Mouse (Mus musculus): ENCODE measurements around the gene Sema4c.
A peak's percentile ranks its signal among the peaks of the same experiment; 100 is the strongest.
"Not testable (repeated sequence)": the region's sequence is repeated elsewhere in the genome, so short reads cannot be mapped to it uniquely, and the experiment has no call there.

Gene Sema4c

DNA sequence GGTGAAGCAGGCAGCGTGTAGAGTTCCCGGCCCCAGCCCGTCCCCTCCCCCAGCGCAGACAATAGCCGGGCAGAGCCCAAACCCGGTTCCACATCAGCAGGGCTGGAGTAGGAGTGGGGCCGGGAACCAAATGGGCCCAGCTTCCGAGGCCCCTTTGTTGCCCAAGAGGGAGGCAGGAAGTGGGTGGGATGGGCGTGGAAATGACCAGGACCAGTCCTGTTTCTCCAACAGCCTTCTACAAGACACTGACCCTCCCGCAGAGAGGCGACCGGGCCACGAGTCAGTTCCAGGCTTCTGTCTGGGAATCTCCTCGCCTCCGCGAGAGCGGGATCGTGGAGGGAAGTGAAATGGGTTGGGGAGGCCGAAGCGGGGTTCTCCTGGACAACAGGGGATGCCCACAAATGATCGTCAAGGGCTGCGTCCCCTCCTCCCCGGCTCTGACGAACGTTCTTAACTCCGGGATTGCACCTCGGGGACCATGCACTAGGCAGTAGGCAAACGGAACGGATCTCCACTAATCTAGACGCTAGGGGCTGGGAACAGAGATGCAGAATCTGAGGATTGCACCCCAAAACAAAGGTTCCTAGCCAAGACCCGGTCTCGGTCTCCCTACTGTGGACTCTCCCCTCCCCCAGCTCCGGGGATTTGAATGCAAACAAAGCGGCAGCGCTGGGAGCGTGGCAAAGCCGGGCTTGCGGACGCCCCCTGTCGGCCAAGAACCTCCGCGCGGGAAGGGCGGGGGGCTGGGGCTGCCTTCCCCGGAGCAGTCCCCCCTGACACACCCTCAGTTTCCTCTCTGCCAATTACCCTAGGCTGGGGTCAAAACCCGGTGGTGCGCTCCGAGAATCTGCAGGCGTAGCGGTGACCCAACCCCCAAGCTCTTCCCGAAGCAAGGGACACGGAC, 1.3 kb downstream of the Sema4c start:
- DNase-seq (ENCODE audit: low spot score in 2 of 2) = peak; percentile 76 to 91

DNA sequence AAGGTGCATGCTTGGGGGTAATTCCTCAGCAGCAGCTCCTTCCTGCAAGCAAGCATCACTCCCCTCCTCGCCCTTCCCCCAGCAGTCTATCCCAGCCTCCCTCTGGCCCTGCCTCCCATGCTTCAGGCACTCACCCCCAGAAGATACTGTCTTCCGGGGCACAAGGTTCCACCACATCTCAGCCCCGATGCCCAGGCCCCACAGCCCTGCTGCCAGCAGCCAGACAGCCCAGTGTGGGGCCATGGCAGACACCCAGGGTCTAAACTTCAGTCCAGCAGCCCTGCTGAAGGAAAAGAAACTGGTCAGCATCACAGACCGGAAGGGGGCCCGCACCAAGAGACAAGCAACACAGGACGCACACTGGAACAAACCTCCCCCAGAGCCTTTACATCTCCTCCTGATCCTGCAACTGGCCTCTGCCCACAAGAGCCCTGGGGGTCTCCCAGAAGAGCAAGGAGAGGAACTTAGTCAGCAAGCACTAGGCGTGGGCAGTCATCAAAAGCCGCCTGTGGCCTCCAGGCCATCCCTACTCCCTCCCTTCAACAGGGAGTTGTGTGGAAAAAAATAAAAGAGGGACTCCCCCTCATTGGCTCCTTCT, 2.3 kb downstream of the Sema4c start:
- no peak for DNase-seq (ENCODE audit: low spot score in 2 of 2)

DNA sequence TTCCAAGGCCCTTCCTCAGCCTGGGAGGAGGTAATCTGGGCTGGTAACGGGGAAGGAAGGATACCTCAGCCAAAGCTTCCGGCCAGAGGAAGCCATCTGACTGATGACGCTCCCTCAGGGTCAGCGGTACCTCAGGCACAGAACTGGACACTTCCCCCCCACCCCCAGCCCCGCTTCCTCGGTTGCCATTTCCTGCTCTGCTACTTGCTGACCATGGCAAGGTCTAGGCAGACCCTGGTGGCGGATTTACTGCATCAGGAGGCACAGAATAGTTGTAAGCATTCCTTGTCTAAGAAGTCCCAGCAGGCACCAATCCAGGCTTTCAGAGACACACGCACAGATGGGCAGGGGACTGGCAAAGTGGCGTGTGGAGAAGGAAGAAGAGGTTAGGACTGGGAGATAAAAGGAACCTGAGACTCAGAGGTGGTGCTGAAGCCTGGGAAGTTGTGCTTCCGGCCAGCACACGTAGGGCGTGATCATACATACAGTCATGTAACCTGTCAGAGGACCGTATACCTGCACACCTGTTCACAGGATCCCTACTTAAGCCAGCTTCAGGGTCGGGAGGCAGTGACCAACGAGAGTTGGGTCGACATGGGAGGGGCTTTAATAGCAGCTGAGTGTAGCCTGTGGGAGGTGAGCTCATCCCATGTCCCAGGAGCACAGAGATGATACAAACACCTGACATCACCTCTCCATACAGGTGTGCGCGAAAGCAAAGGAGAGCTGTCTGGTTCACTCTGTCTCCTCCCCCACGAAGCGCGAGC, 3.3 kb downstream of the Sema4c start:
- no peak for DNase-seq (ENCODE audit: low spot score in 2 of 2)

DNA sequence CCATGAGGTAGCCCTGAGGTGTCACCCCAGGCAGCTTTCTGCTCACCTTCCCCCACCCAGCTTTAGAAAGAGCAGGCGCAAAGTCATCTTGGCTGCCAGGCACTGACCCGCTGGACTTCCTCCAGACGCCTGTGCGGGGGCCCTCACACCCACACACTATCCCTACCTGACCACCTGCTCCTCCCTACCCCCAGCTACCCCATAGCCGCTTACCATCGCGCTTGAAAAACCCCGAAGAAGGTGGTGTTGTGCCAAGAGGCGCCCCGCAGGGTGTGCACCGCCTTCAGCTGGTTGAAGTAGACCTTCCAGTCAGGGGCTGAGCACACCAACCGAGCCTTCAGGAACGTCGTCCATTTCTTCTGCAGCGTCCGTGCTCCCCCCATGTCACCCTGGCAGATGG, 5.6 kb downstream of the Sema4c start:
- no peak for DNase-seq (ENCODE audit: low spot score in 2 of 2)

DNA sequence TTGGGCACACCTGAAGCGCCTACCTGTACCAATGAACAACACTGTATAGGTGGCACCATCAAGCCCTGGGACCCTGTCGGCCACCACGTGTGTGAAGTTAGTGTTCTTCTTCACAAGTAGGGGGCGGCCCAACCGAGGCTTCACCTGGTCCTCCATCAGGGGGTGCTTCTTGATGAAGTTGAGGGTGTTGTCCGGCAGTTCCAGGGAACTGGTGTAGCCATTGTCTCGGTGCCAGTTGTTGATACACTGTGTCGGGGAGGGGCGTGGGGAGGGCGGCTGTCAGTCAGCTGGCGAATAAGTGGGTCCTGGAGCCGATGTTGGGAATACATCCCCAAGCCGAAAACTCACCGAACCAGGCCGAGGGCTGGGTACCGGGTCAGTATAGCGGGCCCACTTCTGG, 6.2 kb downstream of the Sema4c start:
- no peak for DNase-seq (ENCODE audit: low spot score in 2 of 2)

DNA sequence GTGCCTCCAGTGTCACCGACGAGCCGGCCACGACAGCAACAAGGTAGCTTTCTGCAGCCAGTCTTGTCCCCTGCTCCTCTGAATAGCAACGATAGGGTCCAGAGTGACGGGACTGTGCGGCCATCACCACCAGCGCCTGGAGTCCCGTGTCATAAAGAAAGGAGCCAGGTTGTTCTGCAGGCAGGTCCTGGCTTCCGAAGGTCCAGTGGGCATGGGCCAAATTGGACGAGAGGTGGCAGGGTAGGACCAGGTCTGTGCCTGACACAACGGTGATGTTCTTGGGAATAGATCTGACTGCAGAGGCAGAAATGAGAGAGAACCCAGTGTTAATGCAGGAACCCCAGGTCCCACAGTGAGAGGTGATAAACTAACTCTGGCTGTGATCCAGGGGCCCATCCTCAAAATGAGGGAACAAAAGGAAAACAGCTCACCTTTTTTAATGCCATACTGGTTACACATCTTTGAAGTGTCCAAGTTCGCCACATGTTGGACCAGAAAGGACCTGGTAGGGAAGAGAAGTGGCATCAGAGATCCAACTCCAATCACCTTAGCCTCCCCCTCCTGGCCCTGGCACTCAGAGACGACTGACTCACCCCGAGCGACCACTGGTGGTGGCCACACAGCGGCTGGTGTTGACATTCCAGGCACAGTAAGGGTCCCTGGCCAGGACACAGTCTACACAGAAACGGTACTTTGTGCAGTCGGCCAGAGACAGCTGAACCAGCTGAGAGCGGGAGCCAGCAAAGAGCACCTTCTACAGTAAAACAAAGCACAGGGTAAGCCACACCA, 7.9 kb downstream of the Sema4c start:
- DNase-seq (ENCODE audit: low spot score in 2 of 2) = no peak

DNA sequence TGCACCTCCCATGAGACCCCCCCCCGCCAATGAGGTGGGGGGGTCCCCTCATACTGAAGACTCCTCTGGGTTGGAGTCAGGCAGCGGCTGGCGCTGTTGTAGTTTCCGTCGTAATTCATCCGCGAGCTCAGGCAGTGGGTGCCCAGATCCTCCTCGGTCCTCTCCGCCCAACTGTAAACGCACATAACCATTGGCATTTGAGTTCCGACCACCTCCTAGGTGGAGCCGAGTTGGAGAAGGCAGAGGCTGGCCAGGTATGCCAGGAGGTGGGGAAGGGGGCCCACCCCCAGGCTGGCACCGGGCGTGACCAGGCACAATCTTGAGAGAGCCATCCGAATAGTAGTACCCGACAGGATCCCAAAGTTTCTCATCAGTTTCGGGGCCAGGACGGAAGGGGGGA, 8.7 kb downstream of the Sema4c start:
- DNase-seq (ENCODE audit: low spot score in 2 of 2) = no peak

DNA sequence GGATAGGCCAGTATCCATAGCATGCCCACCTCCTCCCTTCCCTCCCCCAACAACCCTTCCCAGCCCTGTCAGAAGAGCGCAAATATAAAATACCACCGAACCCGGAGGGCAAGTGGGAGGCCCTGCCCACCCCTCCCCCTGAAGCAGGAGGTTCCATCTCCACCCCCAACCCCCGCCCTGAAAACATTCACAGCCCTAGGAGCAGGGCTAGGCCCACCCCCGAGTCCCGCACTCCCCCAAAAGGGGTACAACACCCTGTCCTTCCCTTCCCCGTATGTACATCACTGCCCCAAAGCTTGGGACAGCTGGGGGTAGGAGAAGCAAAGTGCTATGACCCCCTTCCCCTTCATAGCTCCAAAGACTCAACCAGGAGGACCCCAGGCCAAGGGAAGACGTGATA, 9.4 kb downstream of the Sema4c start:
- DNase-seq (ENCODE audit: low spot score in 2 of 2) = no peak

DNA sequence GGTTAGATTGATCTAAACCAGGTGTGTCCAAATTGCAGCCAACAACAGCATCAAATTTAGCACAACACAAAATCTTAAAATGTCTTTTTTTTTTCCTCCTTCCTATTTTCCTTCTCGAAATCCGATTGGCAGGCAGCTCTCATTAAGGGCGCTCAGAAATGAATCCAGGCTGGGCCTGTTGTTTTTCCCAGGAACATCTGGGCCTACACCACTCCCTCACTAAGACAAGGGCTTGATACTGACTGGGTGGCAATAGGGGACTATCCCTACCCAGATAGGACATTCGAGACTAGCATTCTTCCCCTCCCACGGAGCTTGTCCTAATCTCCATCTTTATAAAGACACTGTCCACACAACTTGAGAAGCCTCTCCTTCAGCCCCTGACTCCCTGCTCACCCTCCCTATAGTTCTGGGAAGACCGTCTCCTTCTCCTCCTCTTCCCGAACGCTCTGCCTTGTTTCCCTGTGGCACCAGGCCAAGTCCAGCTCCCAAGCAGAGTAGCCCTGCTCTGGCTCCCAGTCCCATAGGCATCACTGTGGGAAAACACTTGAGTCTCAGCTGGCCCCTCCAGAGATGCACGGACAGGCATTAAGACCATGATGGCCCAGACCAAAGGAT, 10.1 kb downstream of the Sema4c start:
- peak in 1 of 2 experiments; percentile 27 for DNase-seq (ENCODE audit: low spot score in 2 of 2)

DNA sequence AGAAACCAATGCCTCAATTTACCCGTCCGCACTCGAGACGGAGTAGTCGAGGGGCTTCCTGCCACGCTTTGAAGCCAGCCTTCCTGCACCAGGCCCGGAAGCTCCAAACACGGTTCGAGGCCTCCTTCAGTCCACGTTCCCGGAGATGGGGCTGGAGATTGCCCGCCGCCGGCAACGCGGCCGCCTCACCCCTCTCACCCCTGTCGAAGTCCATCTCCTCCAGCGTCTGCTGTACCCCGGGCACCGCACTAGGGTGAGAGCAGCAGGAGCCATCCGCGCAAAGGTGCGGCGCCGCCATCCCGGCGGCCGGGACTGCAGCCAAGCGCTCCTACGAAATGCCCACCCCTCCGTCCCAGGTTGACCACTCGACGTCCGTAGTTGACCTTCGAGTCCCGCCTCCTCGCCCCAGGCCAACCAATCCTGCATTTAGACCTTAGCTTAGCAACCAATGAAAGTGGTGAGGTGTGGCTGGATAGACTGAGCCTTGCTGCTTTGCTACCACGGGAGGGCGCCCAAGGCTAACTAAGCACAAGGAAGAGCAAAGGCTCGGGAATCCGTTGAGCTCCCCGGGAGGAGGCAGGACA, 11.2 kb downstream of the Sema4c start, which contains the start of gene Ankrd39:
TSS of gene Ankrd39 (minus strand) at position 558 of the 584 bp plus-strand sequence.
- peak; percentile 97 to 99 for DNase-seq (ENCODE audit: low spot score in 2 of 2)

DNA sequence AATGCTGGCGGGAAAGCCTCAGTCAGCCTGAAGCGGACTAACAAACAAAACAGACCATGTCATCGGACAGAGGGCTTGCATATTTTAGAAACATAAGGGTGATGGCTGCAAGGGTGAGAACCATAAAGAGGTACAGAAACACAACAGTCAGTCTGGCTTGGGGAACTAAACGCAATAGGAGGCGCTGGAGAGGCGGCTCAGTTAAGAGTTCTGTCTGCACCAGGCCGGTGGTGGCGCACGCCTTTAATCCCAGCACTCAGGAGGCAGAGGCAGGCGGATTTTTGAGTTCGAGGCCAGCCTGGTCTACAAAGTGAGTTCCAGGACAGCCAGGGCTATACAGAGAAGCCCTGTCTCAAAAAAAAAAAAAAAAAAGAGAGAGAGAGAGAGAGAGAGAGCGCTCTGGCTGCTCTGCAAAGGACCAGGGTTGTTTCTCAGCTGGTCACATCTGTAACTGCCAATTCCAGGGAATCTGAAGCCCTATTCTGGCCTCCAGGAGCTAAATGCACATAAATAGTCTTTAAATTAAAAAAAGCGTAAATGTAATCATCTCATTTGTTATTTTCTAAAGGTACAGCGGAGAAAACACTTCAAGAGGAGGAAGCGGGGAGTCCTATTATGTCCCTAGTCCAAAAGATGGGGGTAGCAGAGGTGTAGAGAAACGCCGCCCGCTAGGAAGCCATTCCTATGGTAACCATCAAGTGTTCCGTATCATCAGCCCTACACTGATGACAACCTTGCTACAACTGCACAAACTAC, 12.1 kb downstream of the Sema4c start:
- peak in 1 of 2 experiments; percentile 30 for DNase-seq (ENCODE audit: low spot score in 2 of 2)

DNA sequence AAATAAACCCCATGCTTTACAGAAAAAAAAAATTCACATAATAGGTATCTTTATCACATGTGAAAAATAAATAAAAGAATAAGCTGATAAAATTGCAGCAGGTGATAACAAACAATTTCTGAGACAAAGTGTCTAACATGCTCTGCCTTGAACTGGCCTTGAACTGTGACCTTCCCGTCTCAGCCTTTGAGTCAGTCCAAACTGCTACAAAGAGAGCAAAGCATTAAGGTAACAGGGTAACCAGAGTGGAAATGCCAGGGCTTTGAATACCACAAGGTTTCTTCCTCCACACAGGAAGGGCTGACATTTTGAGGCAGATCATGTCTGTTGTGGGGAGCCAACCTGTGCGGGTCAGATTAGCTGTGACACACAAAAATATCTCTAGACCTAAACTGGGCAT, 12.8 kb downstream of the Sema4c start:
- no peak for DNase-seq (ENCODE audit: low spot score in 2 of 2)

DNA sequence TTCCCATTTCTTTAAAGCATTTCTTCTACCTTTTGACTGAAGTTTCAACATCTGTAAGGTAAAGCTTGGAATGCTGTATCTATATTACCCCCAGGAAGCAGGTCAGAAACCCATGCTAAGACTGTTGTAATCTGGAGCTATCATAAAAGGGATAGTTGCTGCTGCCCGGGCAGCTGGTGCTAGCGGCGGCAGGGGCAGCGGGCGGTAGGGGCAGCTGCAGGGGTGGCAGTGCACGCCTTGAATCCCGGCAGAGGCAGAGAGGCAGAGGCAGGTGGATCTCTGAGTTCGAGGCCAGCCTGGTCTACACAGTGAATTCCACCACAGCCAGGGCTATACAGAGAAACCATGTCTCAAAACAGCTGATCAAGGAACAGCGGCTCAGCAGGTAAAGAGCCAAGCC, 15.2 kb downstream of the Sema4c start:
- no peak for DNase-seq (ENCODE audit: low spot score in 2 of 2)

DNA sequence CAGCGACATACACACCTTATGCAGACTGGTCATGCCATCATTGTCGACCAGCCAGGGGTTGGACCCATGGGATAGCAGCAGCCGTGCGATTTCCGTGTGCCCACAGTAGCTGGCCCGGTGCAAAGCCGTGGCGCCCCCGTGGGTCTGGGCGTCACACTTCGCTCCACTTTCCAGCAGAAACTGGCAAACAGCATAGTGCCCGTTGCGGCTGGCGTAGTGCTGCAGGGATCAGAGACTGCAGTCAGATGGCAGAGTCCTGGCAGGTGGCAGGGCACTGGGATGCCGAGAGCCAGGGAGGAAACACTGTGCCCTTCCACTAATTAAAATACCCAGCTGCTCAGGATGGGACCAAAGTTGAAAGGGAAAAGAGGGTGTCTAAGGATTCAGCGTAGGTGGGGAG, 16.3 kb downstream of the Sema4c start:
- DNase-seq (ENCODE audit: low spot score in 2 of 2) = no peak

DNA sequence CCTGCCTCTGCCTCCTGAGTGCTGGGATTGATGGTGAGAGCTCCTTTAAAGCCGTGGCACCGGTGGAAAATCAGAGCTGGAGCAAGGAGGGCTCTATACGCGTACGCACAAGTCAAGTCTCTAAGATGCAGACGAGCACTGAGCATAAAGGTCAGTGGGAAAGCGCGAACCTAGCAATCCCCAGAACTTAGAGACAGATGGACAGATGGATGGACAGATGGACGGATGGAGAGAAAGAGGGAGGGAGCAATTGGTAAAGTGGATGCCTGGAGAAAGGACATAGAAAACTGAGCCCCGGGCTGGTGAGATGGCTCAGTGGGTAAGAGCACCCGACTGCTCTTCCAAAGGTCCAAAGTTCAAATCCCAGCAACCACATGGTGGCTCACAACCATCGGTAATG, 17.3 kb downstream of the Sema4c start:
- no peak for DNase-seq (ENCODE audit: low spot score in 2 of 2)

DNA sequence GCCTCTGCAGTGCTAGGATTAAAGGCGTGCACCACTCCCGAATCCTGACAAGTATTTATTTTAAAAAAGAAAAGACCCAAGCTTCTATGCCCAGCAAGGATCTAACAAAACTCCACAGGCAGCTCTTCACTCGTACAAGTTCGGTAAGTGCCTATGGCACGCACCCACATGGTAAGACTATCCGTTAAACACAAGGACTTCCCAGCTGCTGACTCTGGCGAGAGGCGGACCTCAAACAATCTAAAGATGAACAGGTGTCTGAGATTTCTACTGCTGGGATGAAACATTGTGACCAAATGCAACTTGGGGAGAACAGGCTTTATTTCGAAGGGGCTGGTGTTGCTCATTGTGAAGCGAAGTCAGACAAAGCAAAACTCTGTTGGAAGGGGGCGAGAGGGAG, 18.0 kb downstream of the Sema4c start:
- DNase-seq (ENCODE audit: low spot score in 2 of 2) = no peak

DNA sequence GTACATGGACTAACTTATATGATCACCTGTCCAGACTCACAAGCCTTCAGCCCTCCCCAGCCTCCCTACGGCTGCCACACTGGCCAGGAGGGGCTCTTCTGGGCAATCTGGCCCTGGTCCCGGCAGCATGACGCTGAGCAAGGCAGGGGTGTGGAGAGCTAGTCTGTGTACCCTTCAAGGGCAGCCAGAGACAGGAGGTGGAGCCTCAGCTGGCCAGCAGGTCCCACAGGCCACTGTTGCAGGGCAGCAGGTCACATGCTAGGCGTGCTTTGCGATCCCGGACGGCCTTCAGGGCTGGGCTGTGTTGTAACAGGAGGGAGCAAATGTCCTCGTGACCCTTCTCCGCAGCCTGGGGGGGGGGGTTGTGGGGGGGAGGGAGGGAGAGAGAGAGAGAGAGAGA, 19.0 kb downstream of the Sema4c start, which contains the start of gene Gm42417:
TSS of gene Gm42417 (minus strand) at position 244 of the 400 bp plus-strand sequence.
- DNase-seq (ENCODE audit: low spot score in 2 of 2) = no peak

DNA sequence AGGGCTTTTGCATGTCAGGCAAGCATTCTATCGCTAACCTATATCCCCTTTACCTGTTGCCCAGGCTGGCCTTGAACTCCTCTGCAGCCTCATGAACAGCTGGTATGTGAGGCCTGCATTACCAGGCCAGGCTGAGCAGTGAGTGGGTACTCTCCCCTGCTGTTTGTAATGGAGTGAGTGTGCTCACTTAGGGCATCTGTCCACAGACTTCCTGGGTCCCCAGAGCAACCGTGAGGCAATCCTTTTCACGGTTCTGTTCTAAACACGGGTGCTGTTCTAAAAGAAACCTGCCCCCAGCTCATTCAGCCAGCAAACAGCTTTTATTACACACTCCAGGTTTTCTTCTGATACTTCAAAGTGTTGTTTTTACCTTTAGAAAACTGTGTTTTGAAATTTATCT, 19.4 kb downstream of the Sema4c start:
- no peak for DNase-seq (ENCODE audit: low spot score in 2 of 2)

DNA sequence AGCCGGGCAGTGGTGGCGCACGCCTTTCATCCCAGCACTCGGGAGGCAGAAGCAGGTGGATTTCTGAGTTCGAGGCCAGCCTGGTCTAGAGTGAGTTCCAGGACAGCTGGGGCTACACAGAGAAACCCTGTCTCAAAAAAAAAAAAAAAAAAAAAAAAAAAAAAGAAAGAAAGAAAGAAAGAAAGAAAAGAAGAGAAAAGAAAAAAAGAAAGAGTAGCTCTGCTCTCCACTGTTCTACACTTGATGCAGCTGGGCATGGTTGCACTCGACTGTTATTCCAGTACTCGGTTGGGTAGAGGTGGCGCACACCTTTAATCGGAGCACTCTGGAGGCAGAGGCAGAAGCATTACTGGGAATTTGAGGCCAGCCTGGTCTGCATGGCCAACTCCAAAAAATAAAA, 21.4 kb downstream of the Sema4c start, which contains the start of gene Ankrd23:
TSS of gene Ankrd23 (minus strand) at position 101 of the 400 bp plus-strand sequence.
- DNase-seq (ENCODE audit: low spot score in 2 of 2) = not testable (repeated sequence)

DNA sequence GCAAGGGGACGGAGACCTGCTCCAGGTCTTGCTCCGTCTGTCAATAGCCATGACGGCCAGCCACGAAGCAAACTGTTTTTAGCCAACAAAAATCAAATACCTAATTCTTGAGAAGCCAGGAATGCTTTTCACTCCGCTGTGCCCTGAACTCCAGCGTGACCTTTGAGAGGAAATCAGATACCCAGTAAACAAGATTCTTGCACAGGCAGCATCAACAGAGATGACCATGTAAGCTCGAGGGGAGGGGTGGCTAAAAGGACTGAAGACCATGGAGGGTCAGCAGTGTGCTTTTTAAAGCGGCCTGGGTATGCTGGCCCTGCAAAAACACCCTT, 21.8 kb downstream of the Sema4c start:
- no peak for DNase-seq (ENCODE audit: low spot score in 2 of 2)

Measured in left cerebral cortex, adult 9 months (tissue).